Mouse (Mus musculus) liver, adult 2 months (tissue): ENCODE measurements at regions not wholly inside any gene's neighbourhood (a gene's known extent, or its start where the extent isn't known, plus 50 kb on each side); places are given as distances from the start of the nearest gene placed in this dataset.
A peak's percentile ranks its signal among the peaks of the same experiment; 100 is the strongest.

Source experiments
- DNase-seq: peaks from one replicate; pipeline ENCODE4 v3.0.0-alpha.2; 2011; ENCODE audit warnings: low read depth, low spot score; ENCODE audit errors: extremely low read depth
- H3K27ac ChIP-seq: fragments of 200-500 bp; replicated peaks from 2 replicates; pipeline ENCODE4 v1.5.1; 2012; ENCODE audit warnings: low read depth, mild to moderate bottlenecking, control low read depth, inconsistent platforms, low read length; ENCODE audit not compliant: insufficient read depth
- H3K27me3 ChIP-seq: fragments of 200-500 bp; 2 replicates; pipeline ENCODE4 v1.6.1; 2012; ENCODE audit warnings: mild to moderate bottlenecking, moderate library complexity, low read length, inconsistent platforms; ENCODE audit not compliant: control insufficient read depth, insufficient read depth
- H3K36me3 ChIP-seq: fragments of 200-500 bp; 2 replicates; pipeline ENCODE4 v1.6.1; 2012; ENCODE audit warnings: low read length, inconsistent platforms; ENCODE audit not compliant: control insufficient read depth, insufficient read depth
- H3K4me1 ChIP-seq: fragments of 200-500 bp; 2 replicates; pipeline ENCODE4 v1.6.1; 2011; ENCODE audit warnings: low read length; ENCODE audit not compliant: control insufficient read depth, insufficient read depth
- H3K4me3 ChIP-seq: fragments of 200-500 bp; 2 replicates; pipeline ENCODE4 v1.5.1; 2011; ENCODE audit warnings: low read depth, mild to moderate bottlenecking, control low read depth, low read length, moderate library complexity; ENCODE audit not compliant: insufficient read depth
- H3K79me2 ChIP-seq: fragments of 200-500 bp; 2 replicates; pipeline ENCODE4 v1.6.1; 2012; ENCODE audit warnings: inconsistent platforms, mild to moderate bottlenecking, low read length, moderate library complexity; ENCODE audit not compliant: control insufficient read depth, insufficient read depth
- H3K9ac ChIP-seq: fragments of 200-500 bp; 2 replicates; pipeline ENCODE4 v1.6.1; 2012; ENCODE audit warnings: low read depth, mild to moderate bottlenecking, control low read depth, inconsistent platforms, low read length
- CTCF ChIP-seq: fragments of 200-500 bp; IDR thresholded peaks from 2 replicates; pipeline ENCODE4 v1.5.1; 2011; ENCODE audit warnings: low read depth, low read length, control low read depth
- POLR2A ChIP-seq: fragments of 200-500 bp; IDR thresholded peaks from 2 replicates; pipeline ENCODE4 v1.6.1; 2011; ENCODE audit warnings: low read length, control low read depth; ENCODE audit not compliant: insufficient read depth; ENCODE audit errors: extremely low read depth
- WGBS: fragments of 180-500 bp; shearing (Covaris S2); methylation state at CpG from one replicate; pipeline ENCODE4 v1.1.7; 2018; 5-methylcytosine and 5-hydroxymethylcytosine counted together

DNA sequence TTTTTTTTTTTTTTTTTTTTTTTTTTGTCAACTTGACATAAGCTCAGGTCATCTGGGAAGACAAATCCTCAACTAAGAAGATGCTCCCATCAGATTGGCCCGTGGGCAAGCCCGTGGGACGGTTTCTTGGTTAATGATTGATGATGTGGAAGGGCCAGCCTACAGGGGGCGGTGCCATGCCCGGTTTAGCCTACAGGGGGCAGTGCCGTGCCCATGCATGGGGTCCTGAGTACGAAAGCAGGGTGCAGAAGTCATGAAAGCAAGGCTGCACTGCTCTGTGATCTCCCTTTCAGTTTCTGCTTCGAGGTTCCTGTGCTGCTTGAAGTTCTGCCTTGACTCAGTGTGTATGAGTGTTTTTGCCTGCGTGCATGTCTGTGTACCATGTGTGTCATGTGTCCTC, 127.7 kb upstream of the Lhx8 start:
- TF ChIP-seq POLR2A (no peak), CTCF (no peak)
- 78% methylated on average over 9 of the region's 9 CpGs for WGBS
- no peak for DNase-seq
- Histone ChIP-seq H3K4me3 (no peak overlapping the region), H3K27me3 (no peaks in the 10 kb centered on the region), H3K36me3 (no peaks in the 10 kb centered on the region), H3K27ac (no peak overlapping the region), H3K9ac (no peak overlapping the region), H3K79me2 (no peaks in the 10 kb centered on the region), H3K4me1 (no peaks in the 10 kb centered on the region)

DNA sequence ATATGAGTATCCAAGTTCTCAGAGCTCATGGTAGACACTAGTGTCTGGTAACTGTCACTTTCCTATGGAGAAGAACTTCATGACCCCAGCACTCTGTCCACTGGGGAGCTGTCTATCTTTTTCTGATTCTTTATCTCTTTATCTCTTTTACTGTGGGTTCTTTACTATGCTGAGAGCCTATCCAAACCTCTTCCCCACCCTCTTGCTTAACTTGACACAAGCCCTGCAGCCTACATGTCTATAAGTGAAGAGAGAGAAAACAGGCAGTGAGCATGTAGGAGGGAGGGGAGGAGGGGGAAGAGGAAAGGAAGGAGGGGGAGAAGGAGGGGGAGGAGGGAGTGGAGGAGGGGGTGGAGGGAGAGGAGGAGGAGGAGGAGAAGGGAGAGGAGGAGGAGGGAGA, 122.6 kb upstream of the Lhx8 start:
- no peak overlapping the region for H3K27ac ChIP-seq
- no peaks in the 10 kb centered on the region for H3K27me3 ChIP-seq
- no peak for TF ChIP-seq CTCF
- TF ChIP-seq POLR2A: no peak
- no peak overlapping the region for H3K9ac ChIP-seq
- H3K36me3 ChIP-seq: no peaks in the 10 kb centered on the region
- no peaks in the 10 kb centered on the region for H3K4me1 ChIP-seq
- H3K79me2 ChIP-seq: no peaks in the 10 kb centered on the region
- no peak for DNase-seq
- no peak overlapping the region for H3K4me3 ChIP-seq

DNA sequence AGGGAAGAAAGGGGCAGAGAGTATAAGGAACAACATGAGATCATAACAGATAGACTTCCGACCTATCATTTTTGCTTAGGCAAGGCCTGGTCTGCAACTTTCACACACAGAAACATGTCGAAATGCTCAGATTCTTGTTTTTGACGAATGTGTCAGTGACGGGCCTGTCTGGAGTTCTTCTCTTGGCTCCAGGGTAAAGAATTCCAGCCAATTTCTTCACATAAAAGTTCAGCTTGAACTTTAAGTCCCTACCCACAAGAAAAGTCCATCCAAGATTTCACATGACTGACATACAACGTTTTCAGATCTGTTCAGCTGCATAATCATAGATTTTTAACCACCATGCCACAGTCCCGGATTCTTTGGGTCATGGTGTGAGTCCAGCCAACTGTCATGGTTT, 122.1 kb upstream of the Lhx8 start:
- WGBS: 71% methylated on average over 6 of the region's 6 CpGs
- H3K4me3 ChIP-seq: no peak overlapping the region
- no peaks in the 10 kb centered on the region for H3K4me1 ChIP-seq
- H3K27me3 ChIP-seq: no peaks in the 10 kb centered on the region
- no peak overlapping the region for H3K27ac ChIP-seq
- TF ChIP-seq CTCF (no peak), POLR2A (no peak)
- no peaks in the 10 kb centered on the region for H3K79me2 ChIP-seq
- DNase-seq: no peak
- no peaks in the 10 kb centered on the region for H3K36me3 ChIP-seq
- H3K9ac ChIP-seq: no peak overlapping the region

DNA sequence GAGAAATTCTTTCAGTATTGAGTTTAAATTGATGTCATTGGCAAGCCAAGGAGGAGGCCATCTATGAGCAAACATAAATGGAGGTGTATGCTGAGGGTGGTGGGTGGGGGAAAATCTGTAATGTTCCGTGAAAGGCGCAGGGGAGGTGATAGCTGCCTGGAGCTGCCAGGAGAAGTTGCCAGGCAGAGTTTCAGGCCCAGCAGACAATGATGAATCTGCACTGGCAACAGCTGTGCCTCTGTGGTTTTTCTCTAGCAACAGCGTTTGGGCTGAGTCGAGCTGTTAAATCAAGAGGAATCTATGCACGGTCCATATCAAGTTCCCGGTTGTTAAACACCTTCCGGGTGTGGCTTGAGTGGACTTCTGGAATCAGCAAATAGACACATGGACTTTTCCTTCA, 120.7 kb upstream of the Lhx8 start:
- no peaks in the 10 kb centered on the region for H3K4me1 ChIP-seq
- DNase-seq: no peak
- no peak for TF ChIP-seq POLR2A
- TF ChIP-seq CTCF: no peak
- WGBS: 82% methylated on average over 7 of the region's 7 CpGs
- H3K9ac ChIP-seq: no peak overlapping the region
- H3K36me3 ChIP-seq: no peaks in the 10 kb centered on the region
- H3K27ac ChIP-seq: no peak overlapping the region
- no peak overlapping the region for H3K4me3 ChIP-seq
- H3K27me3 ChIP-seq: no peaks in the 10 kb centered on the region
- no peaks in the 10 kb centered on the region for H3K79me2 ChIP-seq

DNA sequence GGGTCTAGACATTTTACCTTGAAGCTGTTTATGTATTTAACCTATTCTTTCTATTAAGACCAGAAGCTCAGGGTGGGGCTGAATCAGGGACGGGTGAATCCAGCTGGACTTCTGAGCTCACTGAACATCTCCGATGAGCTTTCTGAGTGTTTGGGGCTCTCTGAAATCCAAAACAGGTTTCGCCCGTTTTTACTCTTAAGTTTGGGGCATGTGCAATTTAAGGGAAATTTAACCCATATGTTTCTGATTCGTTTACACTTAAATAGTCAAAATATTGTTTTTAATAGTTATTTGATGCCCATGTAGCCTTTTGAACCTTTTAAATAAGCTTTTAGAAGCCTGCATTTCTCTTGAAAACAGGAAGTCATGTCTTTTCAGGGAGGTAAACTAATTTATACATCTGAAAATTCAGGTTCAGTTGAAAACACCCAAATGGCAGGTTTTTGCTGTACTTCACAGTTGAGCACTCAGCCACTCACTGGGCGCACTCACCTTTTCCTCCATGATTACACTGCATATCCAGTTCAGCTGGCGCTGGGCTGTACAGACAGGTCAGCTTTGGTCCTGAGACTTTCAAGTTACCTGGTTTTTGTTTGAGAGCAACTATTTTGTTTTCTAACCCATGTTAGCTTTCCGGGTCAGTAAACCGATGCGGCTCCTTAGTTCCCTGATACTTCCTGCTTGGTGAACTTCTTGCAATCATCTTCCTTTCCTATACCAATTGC, 113.1 kb upstream of the Lhx8 start:
- Histone ChIP-seq H3K36me3 (no peaks in the 10 kb centered on the region), H3K9ac (no peak overlapping the region), H3K27ac (no peak overlapping the region), H3K27me3 (no peaks in the 10 kb centered on the region), H3K79me2 (no peaks in the 10 kb centered on the region), H3K4me3 (no peak overlapping the region), H3K4me1 (no peaks in the 10 kb centered on the region)
- TF ChIP-seq POLR2A (no peak), CTCF (no peak)
- 82% methylated on average over 10 of the region's 10 CpGs for WGBS
- DNase-seq: no peak

DNA sequence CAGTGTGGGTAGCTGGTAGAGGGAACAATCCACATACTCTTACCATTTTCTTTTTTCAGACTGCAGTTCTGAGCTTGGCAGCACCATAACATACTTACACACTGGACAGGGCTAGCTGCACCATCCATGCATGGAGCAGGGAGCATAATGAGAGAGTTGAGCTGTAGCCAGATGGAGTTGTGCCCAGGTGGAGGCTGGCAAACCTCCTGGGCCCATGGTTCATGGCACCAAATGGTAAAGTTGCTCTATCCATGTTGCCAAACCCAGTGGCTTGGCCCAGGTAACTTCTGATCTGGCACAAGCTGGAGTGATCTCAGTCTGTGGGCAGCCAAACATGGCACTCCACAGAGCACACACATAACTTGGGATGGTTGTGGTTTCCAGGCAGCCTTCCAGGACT, 111.0 kb upstream of the Lhx8 start:
- H3K4me1 ChIP-seq: no peaks in the 10 kb centered on the region
- no peaks in the 10 kb centered on the region for H3K36me3 ChIP-seq
- no peak overlapping the region for H3K4me3 ChIP-seq
- H3K27ac ChIP-seq: no peak overlapping the region
- H3K79me2 ChIP-seq: no peaks in the 10 kb centered on the region
- no peaks in the 10 kb centered on the region for H3K27me3 ChIP-seq
- DNase-seq: peak; percentile 8
- TF ChIP-seq POLR2A: no peak
- no peak for TF ChIP-seq CTCF
- no peak overlapping the region for H3K9ac ChIP-seq
